Mouse (Mus musculus) large intestine, adult 2 months (tissue): Measurements from ENCODE around the gene Gm20388. TPM values are rescaled to one million over a fixed set of nuclear protein-coding genes. Genes with fewer than 3 reads are reported as not detected.
A peak's percentile ranks its signal among the peaks of the same experiment; 100 is the strongest.

Experiments used
- DNase-seq: peaks from one replicate; pipeline ENCODE4 v3.0.0-alpha.2; 2012; ENCODE audit warnings: low read depth, low spot score
- WGBS: fragments of 180-500 bp; shearing (Covaris S2); methylation state at CpG from one replicate; pipeline ENCODE4 v1.1.7; 2018; 5-methylcytosine and 5-hydroxymethylcytosine counted together
- polyA plus RNA-seq: library from polyadenylated mRNA; depleted of rRNA; stranded (reverse); fragments of >200 nt; gene quantifications from 2 replicates; pipeline ENCODE4 v1.2.3, GENCODE M21; 2012; rRNA removed

Gene Gm20388
- 31.5 and 41.1 TPM in 2 replicates for polyA plus RNA-seq

DNA sequence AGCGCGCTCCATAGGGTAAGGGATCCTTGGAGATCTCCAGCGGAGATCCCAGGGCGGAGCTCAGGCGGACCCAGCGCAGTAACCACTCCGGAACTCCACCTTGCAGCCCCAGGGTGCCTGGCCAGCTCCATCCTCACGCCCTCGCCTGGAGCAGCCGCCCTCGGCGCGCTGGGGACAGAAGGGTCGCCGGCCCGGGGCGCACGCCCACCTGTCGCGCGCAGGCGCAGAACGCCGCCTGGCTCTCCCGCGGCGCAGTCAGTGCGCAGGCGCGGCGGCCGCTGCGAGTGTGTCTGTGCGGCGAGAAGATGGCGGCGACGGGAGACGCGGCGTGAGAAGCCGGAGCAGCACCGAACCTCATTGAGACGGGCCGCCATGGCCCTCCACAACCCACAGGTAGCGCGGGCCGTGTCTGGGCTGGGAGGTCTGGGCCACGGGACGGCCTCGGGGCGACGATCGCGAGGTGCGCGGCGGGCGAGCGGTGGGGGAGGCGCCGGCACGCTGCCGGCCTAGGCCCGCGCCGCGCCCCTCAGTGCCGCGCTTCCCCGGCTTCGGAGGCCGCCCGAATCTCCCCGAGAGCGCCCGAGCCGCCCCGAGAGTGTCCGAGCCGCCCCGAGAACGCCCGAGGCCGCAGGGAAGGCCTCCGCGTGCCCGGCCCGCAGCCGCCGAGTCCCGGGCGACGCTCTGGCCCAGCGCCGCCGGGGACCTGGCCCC lies at the start of gene Gm20388:
Gm20388 (plus strand) TSS at position 295 of the 711 bp plus-strand sequence.
- peak; percentile 66 for DNase-seq
- WGBS = under 1% methylated on average over 97 of the region's 97 CpGs

DNA sequence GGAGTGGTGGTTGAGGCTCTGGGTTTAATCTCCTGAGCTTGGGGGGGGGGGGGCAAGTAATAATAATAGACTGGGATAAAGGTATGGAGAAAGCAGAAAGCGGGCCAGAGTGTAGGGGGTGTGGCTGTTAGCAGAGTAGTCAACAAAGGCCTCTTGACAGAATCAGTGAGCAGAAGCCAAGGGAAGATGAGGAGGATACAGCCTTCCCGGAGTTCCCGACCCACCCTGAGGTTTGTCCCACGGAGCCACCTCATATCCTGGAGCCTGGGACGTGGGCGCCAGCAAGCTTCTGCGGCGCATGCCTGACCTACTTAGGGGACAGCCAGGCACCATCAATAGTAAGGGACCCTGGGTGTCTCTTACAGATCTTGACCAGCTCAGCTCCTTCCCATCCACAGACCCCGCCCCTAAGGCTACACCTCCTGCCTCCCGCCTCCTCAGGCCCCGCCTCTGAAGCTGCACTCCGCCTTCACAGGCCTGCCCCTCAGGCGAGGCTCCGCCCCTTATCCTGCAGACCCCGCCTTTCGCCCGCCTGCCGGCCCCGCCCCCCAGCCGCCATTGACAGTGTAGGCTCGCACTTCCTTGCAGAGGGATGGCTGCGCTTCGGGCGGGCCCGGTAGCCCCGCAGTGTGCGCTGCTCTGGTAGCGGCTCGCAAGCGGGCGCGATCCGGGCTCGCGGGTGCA lies 48.8 kb upstream of the Gm20388 start, which contains the start of gene Klhl36:
Klhl36 (plus strand) TSS at position 561 of the 684 bp plus-strand sequence.
- WGBS = 2% methylated on average over 34 of the region's 35 CpGs

GRCm38 (mm10) chr8:119862390-119862734 lies 48.3 kb upstream of the Gm20388 start:
- WGBS = 2% methylated on average over 19 of the region's 19 CpGs
- no peak for DNase-seq

More for the DNA sequence above, 48.8 kb upstream of the Gm20388 start, which contains the start of gene Klhl36:
- DNase-seq = peak; percentile 72

DNA sequence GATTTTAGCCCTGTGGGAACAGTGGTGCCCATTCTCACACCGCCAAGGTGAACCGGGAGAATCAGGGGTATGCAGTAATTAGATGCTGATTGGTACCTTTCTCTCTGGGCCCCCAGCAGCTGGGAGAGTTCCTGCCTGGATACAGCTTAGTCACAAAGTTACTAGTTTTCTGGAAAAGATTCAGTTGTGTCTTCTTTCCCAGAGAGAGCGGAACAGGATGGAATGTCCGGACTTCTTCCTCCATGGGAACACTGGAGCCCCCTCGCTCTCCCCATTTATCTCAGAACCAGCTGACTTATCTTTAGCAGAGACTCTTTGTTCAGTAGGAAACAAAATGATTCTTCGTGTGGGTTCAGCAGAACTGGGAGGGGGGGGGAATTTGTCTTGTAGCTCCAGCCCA lies 47.9 kb upstream of the Gm20388 start:
- no peak for DNase-seq
- 40% methylated on average over 6 of the region's 6 CpGs for WGBS

DNA sequence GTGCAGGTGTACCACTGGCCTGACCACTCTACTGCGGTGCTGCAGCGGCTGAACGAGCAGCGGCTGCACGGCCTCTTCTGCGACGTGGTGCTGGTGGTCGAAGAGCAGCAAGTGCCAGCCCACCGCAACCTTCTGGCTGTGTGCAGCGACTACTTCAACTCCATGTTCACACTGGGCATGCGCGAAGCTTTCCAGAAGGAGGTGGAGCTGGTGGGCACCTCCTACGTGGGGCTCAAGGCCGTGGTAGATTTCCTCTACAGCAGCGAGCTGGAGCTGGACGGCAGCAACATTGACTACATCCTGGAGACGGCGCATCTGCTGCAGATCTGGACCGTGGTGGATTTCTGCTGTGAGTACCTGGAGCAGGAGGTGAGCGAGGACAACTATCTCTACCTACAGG lies 41.0 kb upstream of the Gm20388 start:
- WGBS = 88% methylated on average over 20 of the region's 20 CpGs

GRCm38 (mm10) chr8:119873181-119873580 lies 37.5 kb upstream of the Gm20388 start:
- WGBS = 98% methylated on average over 1 of the region's 1 CpGs
- no peak for DNase-seq

More for the DNA sequence above, 41.0 kb upstream of the Gm20388 start:
- DNase-seq = no peak

DNA sequence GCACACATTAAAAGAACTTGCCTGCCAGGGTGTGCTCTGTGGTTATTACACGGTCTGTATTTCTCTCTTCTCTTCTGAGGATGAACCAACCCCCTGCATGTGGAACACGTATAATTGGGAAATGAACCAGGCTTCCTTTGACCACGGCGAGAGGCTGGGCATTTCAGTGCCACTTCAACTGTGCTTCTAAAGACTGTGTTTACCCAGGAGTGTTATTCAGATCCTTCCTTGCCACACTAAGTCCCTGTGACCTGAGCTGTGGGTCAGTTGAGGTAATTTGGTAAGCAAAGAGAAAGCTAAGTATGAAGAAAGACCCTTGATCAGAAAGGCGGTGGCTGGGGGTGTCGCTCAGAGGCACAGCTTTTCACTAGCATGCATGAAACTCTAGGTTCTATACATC lies 29.3 kb upstream of the Gm20388 start:
- WGBS = 58% methylated on average over 6 of the region's 6 CpGs
- no peak for DNase-seq

DNA sequence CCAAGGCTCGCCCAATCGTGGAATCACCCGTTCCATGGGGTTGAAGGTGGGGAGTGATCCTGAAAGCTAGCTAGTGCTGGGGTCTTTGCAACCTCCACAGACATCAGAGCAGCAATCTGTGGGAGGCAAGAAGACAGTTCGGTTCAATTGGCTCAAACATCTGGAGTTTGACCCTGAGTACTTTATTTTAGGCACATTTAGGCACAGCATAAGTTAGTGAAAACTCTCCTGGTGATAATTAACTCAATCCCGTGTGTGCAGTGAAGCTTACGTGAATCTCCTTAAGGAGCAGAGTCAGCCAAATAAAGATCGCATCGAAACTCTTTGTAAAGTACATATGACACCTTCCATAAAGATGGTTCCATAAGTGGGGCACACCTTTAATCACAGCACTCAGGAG lies 28.7 kb upstream of the Gm20388 start:
- no peak for DNase-seq
- WGBS = 71% methylated on average over 8 of the region's 8 CpGs

DNA sequence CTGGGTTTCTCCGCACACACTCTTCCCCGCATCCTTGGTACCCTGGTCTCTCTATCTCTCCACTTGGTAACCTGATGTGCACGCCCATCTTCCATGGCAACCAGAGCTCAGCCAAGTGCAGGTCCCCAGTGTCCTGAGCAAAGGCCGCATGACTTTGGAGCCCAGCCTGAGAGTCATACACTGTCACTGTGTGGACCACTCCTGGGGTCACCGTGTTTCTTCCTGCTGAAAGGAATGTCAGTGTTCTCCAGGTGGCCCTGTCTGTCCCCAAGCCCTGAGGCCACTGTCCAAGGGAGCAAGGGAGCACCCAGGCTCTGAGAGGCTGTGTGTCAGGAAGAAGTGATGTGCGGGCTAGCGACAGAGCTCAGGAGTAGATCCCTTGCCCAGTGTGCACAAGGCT lies 27.4 kb upstream of the Gm20388 start:
- no peak for DNase-seq
- WGBS = 96% methylated on average over 7 of the region's 7 CpGs

DNA sequence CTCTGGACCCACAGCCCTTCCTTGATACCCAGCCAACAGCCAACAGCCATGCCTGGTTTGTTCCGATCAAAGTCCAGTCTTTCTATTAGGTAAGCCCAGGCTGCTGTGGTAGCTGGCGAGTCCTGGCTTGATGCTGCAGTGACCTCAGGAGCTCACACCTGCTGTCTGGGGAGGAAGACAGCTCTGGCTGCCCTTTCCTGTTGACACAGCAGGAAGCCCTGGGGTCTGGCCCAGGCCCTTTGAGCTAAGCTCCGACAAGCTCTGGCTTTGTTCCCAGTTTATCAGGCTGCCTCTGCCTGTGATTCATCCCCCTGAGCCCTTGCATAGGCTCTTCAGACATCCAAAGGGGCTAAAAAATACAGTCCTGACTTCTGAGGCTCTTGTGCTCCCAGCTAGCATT lies 25.0 kb upstream of the Gm20388 start:
- peak; percentile 47 for DNase-seq
- WGBS = 10% methylated on average over 3 of the region's 3 CpGs

DNA sequence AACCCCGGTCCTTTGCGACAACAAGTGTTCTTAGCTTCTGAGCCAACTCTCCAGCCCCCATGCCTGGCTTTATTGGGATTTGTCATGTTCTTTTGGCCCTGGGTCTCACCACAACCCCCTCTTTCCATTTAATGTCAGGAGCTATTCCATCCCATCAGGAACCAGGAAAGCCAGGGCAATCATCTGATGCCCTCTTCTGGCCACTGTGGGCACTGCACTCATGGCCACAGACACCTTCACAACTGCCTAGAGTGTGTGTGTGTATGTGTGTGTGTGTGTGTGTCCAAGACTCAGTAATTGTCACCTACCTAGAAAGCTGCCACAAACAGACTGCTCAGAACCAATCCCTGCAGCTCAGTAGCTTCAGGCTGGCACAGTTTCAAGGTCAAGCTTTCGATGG lies 23.5 kb upstream of the Gm20388 start:
- DNase-seq = no peak
- WGBS = 74% methylated on average over 3 of the region's 3 CpGs

DNA sequence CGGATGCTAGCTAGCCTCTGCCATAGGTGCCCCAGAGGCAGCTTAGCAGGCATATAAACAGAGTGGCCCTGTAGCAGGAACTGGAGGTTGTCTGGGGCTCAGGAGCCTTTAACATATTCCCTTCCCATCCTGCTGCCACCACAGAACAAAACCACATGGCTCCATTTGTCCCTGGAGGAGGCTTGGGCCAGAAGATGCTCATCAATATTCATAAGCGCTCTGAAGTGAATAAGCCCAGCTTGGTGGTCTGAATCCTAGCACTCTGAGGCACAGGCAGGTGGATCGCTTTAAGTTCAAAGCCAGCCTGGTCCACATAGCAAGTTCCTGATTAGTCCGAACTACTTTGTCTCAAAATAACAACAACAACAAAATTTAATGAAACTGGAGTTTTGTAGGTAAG lies 22.6 kb upstream of the Gm20388 start:
- 91% methylated on average over 4 of the region's 4 CpGs for WGBS
- DNase-seq = no peak

DNA sequence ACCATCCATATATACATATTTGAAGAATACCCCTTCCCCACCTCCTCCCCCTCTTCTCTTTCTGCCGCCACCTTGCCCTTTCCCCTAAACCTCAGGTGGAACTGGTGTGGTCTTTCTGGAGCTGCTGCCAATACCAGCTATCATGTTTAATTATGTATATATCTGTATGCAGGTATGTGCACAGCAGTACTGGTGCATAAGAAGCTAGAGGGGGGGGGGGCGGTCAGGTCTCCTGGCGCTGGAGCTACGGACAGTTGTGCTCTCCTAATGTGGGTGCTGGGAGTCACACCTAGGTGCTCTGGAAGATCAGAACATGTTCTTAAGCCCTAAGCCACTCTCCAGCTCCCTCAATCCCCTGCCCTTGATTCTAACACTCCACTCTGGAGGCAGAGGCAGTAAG lies 13.6 kb upstream of the Gm20388 start:
- whole genome bisulfite sequencing = 33% methylated on average over 4 of the region's 4 CpGs

DNA sequence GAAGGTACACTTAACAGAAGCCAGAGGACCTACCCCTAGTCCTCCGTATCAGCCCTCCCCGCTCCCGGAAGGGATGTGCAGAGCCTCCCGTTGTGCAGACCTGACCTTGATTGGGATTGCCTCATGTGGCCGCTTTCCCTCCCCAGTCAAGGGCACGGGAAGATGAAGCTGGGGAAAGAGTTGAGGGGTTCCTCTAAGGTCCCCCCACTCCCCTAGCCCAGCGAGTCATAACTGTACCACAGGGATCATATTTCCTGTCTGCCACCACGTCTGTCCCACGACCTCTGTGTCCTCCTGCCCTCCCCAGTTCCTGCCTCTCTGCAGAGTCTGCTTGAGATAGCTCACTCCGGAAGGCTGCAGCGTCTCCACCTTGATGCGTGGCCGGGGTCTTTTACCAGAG lies 12.7 kb upstream of the Gm20388 start:
- WGBS = 39% methylated on average over 13 of the region's 13 CpGs
- no peak for DNase-seq

More for the DNA sequence above, 13.6 kb upstream of the Gm20388 start:
- no peak for DNase-seq

GRCm38 (mm10) chr8:119901349-119901748 lies 9.3 kb upstream of the Gm20388 start:
- WGBS = 65% methylated on average over 3 of the region's 3 CpGs
- DNase-seq = no peak

DNA sequence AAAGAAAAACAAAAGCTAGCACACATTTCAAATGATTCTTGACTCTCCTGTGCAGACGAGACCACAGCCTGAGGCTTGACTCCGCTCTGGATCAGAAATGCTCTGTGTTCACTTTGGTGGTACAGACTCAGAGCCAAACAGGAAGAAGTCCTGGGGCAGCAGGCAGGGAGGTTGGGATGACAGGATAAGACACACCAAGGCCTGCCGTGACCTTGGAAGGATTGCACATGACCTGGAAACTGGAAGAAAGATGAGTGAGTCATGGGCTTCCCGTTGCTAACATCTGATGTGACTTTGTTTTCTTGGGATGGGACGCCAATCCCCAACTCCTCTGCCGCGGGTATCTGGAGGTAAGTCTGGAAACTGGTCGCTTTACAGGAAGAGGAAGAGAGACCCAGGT lies 8.7 kb upstream of the Gm20388 start:
- no peak for DNase-seq
- WGBS = 71% methylated on average over 8 of the region's 8 CpGs

DNA sequence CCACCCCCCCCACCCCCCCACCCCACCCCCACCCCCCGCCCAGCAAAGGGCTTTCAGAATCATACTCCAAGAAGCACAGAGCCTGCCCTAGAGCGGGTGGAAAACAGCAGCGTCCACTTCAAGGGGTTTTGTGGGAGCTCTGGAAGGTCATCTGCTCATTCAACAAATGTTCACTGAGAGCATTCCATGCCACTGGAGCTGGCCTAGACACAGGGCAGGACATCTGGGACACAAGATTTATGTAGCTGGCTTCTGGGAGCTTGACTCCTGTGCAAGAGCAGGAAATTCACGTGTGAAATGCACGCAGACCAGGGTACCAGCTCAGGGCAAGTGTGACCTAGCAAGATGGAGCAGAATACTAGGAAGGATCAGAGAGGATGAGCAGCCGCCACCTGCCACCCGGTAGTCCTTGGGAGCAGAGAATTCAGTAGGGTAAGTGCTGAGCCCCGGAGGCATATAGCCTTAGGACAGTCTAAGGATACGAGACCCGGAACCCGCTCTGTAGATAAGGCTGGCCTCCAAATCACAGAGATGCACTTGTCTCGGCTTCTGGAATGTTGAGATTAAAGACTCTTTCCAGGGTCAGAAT lies 6.2 kb upstream of the Gm20388 start:
- 67% methylated on average over 12 of the region's 12 CpGs for WGBS
- no peak for DNase-seq

DNA sequence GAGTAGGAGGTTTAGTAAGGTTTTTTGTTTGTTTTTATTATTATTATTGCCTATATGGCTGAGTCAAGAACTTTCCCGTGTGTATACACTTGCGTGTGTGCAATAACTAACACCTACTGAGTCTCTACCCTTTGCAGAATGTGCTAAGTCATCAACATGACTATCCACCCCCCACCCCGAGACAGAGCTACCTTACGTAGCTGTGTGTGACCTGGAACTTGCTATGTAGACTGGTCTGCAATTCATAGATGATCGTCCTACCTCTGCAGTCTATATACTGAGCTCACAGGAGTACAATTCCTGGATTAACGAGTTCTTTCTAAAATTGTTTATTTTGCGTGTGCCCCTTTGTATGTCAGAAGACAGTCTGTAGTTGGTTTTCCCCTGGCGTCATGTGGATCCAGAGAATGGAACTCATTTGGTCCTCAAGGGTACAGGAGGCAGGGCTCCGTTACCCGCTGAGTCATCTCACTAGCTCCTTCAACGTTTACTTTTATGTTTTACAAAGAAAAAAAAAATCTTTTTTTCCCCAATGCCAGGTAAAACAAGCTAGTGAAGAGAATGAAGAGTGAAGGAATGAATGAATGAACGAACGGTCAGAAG lies 596 bp upstream of the Gm20388 start, which contains the start of gene Usp10:
Usp10 (plus strand) TSS at position 417 of the 603 bp plus-strand sequence.
- no peak for DNase-seq
- WGBS = 12% methylated on average over 13 of the region's 13 CpGs

DNA sequence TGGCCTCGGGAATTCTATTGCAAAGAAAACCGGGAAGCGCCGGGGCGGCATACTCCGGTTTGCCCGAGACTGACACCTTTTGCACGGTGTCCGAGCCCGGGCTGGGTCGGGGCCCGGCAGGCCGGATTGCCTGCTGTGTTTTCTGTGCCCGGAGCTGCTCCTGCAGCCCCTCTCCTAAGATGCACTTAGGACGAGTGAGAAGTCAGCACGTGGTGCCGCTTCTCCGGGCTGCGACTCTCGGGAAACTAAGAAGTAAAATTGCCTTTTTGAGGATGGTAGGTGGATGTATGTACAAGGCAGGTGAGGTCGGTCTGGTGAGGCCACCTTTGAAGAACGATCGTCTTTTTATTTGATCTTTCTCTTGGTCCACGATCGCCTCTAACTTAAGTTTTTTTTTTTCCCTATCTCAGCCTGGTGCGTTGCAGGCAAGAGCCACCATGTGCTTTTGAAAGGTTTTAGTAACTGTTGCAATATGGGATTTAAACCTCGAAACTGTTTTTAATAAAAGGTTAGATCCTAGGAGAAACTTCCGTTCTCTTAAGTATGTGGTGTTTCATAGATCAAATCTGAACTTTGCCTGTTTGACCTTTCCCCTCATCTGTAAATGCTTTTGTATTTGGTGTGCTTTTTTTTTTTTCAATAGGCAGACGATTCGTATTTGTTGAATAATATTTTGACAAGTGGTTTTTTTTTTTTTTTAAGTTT lies 769 bp downstream of the Gm20388 start:
- DNase-seq = no peak
- WGBS = 2% methylated on average over 30 of the region's 30 CpGs

GRCm38 (mm10) chr8:119912643-119913042 lies 2.0 kb downstream of the Gm20388 start:
- WGBS = 51% methylated on average over 6 of the region's 6 CpGs
- no peak for DNase-seq
